9 mouse cellular contexts compared by ENCODE assay signal in the genomic region with DNA sequence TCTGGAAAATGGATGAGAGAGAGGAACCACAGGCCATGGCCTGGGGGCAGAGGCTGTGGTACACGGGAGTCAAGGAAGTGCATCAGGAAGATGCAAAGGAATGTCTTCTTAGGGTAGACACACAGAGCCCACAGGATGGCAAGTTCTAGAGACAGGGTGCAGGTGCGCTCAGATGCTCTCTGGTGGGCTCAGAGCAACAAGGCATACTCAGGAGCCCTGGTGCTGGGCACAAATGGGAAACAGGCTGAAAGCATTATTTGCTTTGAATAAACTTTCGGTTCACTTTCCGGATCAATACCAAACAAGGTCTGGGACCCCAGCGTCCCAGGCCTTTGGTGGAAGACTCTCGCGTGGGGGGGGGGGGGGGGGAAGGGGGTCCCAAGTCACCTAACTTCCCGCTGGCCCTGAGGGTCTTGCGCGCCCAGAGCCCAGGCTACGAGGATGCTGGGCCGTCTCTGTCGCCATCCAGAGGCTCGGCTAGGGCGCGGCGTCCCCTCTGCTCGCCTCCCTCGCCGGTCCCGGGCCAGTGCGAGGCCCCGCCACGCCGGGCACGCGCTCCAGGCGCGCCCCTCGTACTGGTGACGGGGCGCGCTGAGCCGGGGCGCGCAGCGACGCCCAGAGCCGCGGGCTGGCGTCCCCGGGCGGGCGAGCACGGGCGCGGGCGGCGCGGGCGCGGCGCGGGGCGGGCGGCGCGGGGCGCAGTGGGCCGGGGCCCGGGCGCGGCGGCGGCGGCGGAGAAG. TPM values are rescaled to one million over a fixed set of nuclear protein-coding genes. Genes with fewer than 3 reads are reported as not detected.
DNase-seq lines count a peak whose midpoint lies in the region; ATAC-seq and TF ChIP-seq lines count a peak whose summit lies in the region.
"Had no signal": no experiment of that assay in that cellular context is flagged by ENCODE, and none has a peak within 500 bp of the region (broad histone marks: within the 10 kb centered on the region; RNA-seq: fewer than 3 reads in every experiment).

A gene (plus strand): TSS at position 701 of the 740 bp plus-strand sequence.

- peaks cover 3% of the 10 kb centered on the region for H3K27me3 ChIP-seq in Patski
- H3K27me3 ChIP-seq in embryonic facial prominence, embryonic 10.5 days (replicated peaks; ENCODE audit: low read depth, poor library complexity, severe bottlenecking): peaks cover 73% of the 10 kb centered on the region
- H3K27me3 ChIP-seq in intestine, postnatal 0 days (replicated peaks; ENCODE audit: control insufficient read depth, insufficient read depth, low read length): peaks cover 38% of the 10 kb centered on the region

- POLR2A ChIA-PET in Patski (lab: Charles Lee): interaction anchor here (0.6 kb wide), 1 partner anchor 404 kb away, joined by 4 read pairs; no protein-coding TSS in a partner anchor

- CTCF ChIA-PET in Patski (lab: Charles Lee): no interaction called here

- no peaks in the 10 kb centered on the region for H3K9me3 ChIP-seq in embryonic facial prominence, embryonic 10.5 days
- no peaks in the 10 kb centered on the region for H3K9me3 ChIP-seq in intestine, postnatal 0 days (ENCODE audit: control insufficient read depth)
- H3K9me3 ChIP-seq: megakaryocyte, embryonic 14.5 days had no signal

- intact Hi-C loops in heart, postnatal 25 days (cut with DNase I): loop anchor here (10.0 kb wide), 2 partner anchors 949 to 1299 kb away; no protein-coding TSS in a partner anchor

- no peak within 1 kb of the TSS for H3K9ac ChIP-seq in intestine, postnatal 0 days (ENCODE audit: low read depth, low read length)

- ATAC-seq in Patski: peak; percentile 63
- ATAC-seq in intestine, postnatal 0 days: 0 out of 2 replicates have a peak, but pooled peaks have one; percentile 28

- peak within 1 kb of the TSS; percentile 74 for H3K4me3 ChIP-seq in embryonic facial prominence, embryonic 10.5 days
- H3K4me3 ChIP-seq in intestine, postnatal 0 days (ENCODE audit: low read depth, low read length): peak within 1 kb of the TSS; percentile 35

- DNase-seq in heart, adult 11 months: peak; percentile 86
- DNase-seq in heart, postnatal 25 days (ENCODE audit: low spot score): no peak
- DNase-seq in Patski (ENCODE audit: low read depth, low spot score): no peak
- DNase-seq in embryonic facial prominence, embryonic 10.5 days (ENCODE audit: low spot score): peak; percentile 82
- peak; percentile 81 for DNase-seq in mesoderm, embryonic 11.5 days (ENCODE audit: low read depth, low spot score)
- DNase-seq in urinary bladder, adult 2 months (ENCODE audit: low spot score): no peak
- no peak for DNase-seq in lung, postnatal 14 days

- H3K27ac ChIP-seq in embryonic facial prominence, embryonic 10.5 days (replicated peaks): peak within 1 kb of the TSS; percentile 84
- H3K27ac ChIP-seq in intestine, postnatal 0 days (ENCODE audit: low read depth, low read length): no peak within 1 kb of the TSS

- in situ Hi-C loops in Patski (cut with MboI; ENCODE audit: low pct_unique_long_range_greater_than_20kb): loop anchor here (5.0 to 10.0 kb wide), 2 partner anchors 176 to 701 kb away; no protein-coding TSS in a partner anchor

- peaks cover 50% of the 10 kb centered on the region for H3K4me1 ChIP-seq in embryonic facial prominence, embryonic 10.5 days
- H3K4me1 ChIP-seq in intestine, postnatal 0 days (replicated peaks; ENCODE audit: control insufficient read depth, insufficient read depth, low read length): no peaks in the 10 kb centered on the region
- H3K4me1 ChIP-seq: megakaryocyte, embryonic 14.5 days had no signal

- TF ChIP-seq CTCF in Patski (IDR thresholded peaks at IDR 0.05): peak; percentile 86
- peak; percentile 44 for TF ChIP-seq CTCF in intestine, postnatal 0 days (IDR thresholded peaks at IDR 0.05; ENCODE audit: low read depth)

- WGBS in embryonic facial prominence, embryonic 10.5 days: 1% methylated on average over 56 of the region's 67 CpGs
- 2% methylated on average over 37 of the region's 67 CpGs for WGBS in intestine, postnatal 0 days

- H3K4me2 ChIP-seq in intestine, postnatal 0 days (replicated peaks; ENCODE audit: low read depth): peak within 1 kb of the TSS; percentile 62

- H3K36me3 ChIP-seq in embryonic facial prominence, embryonic 10.5 days (replicated peaks): no peaks in the 10 kb centered on the region
- H3K36me3 ChIP-seq in intestine, postnatal 0 days (ENCODE audit: control insufficient read depth, insufficient read depth): no peaks in the 10 kb centered on the region

RNA-seq across cellular contexts. Expression of the gene that starts here (rescaled TPM):
- total RNA-seq in heart, postnatal 25 days (2021): 1 to 10 TPM; 2.2 to 3.1 TPM
- polyA plus RNA-seq in Patski (2021): 42.3 TPM
- polyA plus RNA-seq in embryonic facial prominence, embryonic 10.5 days (2016; fragmentation: Nextera tagmentation; extraction: Ambion mirVana): 4.4 and 5.5 TPM in 2 replicates
- 1.4 TPM in 2 replicates for polyA plus RNA-seq in intestine, postnatal 0 days (2015; fragmentation: Nextera tagmentation; extraction: Ambion mirVana)
- 7.8 and 10.4 TPM in 2 replicates for polyA plus RNA-seq in urinary bladder, adult 2 months (2012; rRNA removed)

Comparison
In these comparisons a context has a peak if more than half of its experiments do, and no peak if none do; other contexts are left out.
1. DNase-seq: peak in heart, adult 11 months (single experiment), embryonic facial prominence, embryonic 10.5 days (single experiment) and mesoderm, embryonic 11.5 days (single experiment); none in heart, postnatal 25 days (single experiment), Patski (single experiment), urinary bladder, adult 2 months (single experiment) and lung, postnatal 14 days (single experiment).